Mouse (Mus musculus): ENCODE measurements at regions not wholly inside any gene's neighbourhood (a gene's known extent, or its start where the extent isn't known, plus 50 kb on each side); places are given as distances from the start of the nearest gene placed in this dataset.

GRCm38 (mm10) chr15:61142851-61143250, 220.0 kb upstream of the A1bg start:
- Histone ChIP-seq H3K36me3 (replicated peaks; ENCODE audit: control insufficient read depth, insufficient read depth, low read length) (no peaks in the 10 kb centered on the region), H3K4me2 (ENCODE audit: low read depth, low read length) (no peak overlapping the region), H3K27me3 (ENCODE audit: control insufficient read depth, insufficient read depth, low read length) (no peaks in the 10 kb centered on the region), H3K4me3 (ENCODE audit: low read depth, low read length) (no peak overlapping the region), H3K9ac (replicated peaks; ENCODE audit: low read depth, low read length) (no peak overlapping the region), H3K9me3 (replicated peaks; ENCODE audit: control insufficient read depth, low read length) (no peaks in the 10 kb centered on the region), H3K4me1 (ENCODE audit: control insufficient read depth, insufficient read depth) (no peaks in the 10 kb centered on the region), H3K27ac (ENCODE audit: low read depth) (no peak overlapping the region)
- ATAC-seq (ENCODE audit: insufficient read depth, low read depth), result no peak
- TF ChIP-seq EP300 (IDR thresholded peaks at IDR 0.05; ENCODE audit: low read depth) (no peak), CTCF (IDR thresholded peaks at IDR 0.05; ENCODE audit: low read depth) (no peak)
- no peak for DNase-seq (ENCODE audit: low spot score)
- WGBS, result 76% methylated on average over 3 of the region's 3 CpGs

- H3K4me2 ChIP-seq (ENCODE audit: low read depth, low read length), result no peak overlapping the region
- no peak overlapping the region for H3K4me3 ChIP-seq (ENCODE audit: low read depth, low read length)
- H3K27ac ChIP-seq (ENCODE audit: low read depth), result no peak overlapping the region
- no peaks in the 10 kb centered on the region for H3K4me1 ChIP-seq (ENCODE audit: control insufficient read depth, insufficient read depth)
- no peaks in the 10 kb centered on the region for H3K9me3 ChIP-seq (replicated peaks; ENCODE audit: control insufficient read depth, low read length)
- H3K36me3 ChIP-seq (replicated peaks; ENCODE audit: control insufficient read depth, insufficient read depth, low read length), result no peaks in the 10 kb centered on the region
- TF ChIP-seq CTCF (IDR thresholded peaks at IDR 0.05; ENCODE audit: low read depth) (no peak), EP300 (IDR thresholded peaks at IDR 0.05; ENCODE audit: low read depth) (no peak)
- 57% methylated on average over 5 of the region's 5 CpGs for WGBS
- ATAC-seq (ENCODE audit: insufficient read depth, low read depth) (no peak), DNase-seq (ENCODE audit: low spot score) (no peak)
- no peaks in the 10 kb centered on the region for H3K27me3 ChIP-seq (ENCODE audit: control insufficient read depth, insufficient read depth, low read length)
- no peak overlapping the region for H3K9ac ChIP-seq (replicated peaks; ENCODE audit: low read depth, low read length)
These were observed 216.3 kb upstream of the A1bg start for GRCm38 (mm10) chr15:61139151-61139550.

GRCm38 (mm10) chr15:61136781-61137180, 214.0 kb upstream of the A1bg start:
- WGBS, result 69% methylated on average over 2 of the region's 2 CpGs
- no peak for TF ChIP-seq EP300 (IDR thresholded peaks at IDR 0.05; ENCODE audit: low read depth)
- no peak for TF ChIP-seq CTCF (IDR thresholded peaks at IDR 0.05; ENCODE audit: low read depth)

GRCm38 (mm10) chr15:61133316-61133715, 210.5 kb upstream of the A1bg start:
- no peaks in the 10 kb centered on the region for H3K36me3 ChIP-seq (replicated peaks; ENCODE audit: control insufficient read depth, insufficient read depth, low read length)
- H3K9ac ChIP-seq (replicated peaks; ENCODE audit: low read depth, low read length), result no peak overlapping the region
- no peaks in the 10 kb centered on the region for H3K27me3 ChIP-seq (ENCODE audit: control insufficient read depth, insufficient read depth, low read length)
- 48% methylated on average over 1 of the region's 1 CpGs for WGBS
- H3K9me3 ChIP-seq (replicated peaks; ENCODE audit: control insufficient read depth, low read length), result no peaks in the 10 kb centered on the region
- no peak overlapping the region for H3K4me3 ChIP-seq (ENCODE audit: low read depth, low read length)
- DNase-seq (ENCODE audit: low spot score) (no peak), ATAC-seq (ENCODE audit: insufficient read depth, low read depth) (no peak)
- no peaks in the 10 kb centered on the region for H3K4me1 ChIP-seq (ENCODE audit: control insufficient read depth, insufficient read depth)
- H3K4me2 ChIP-seq (ENCODE audit: low read depth, low read length), result no peak overlapping the region
- TF ChIP-seq CTCF (IDR thresholded peaks at IDR 0.05; ENCODE audit: low read depth) (no peak), EP300 (IDR thresholded peaks at IDR 0.05; ENCODE audit: low read depth) (no peak)
- no peak overlapping the region for H3K27ac ChIP-seq (ENCODE audit: low read depth)

More at GRCm38 (mm10) chr15:61136781-61137180, 214.0 kb upstream of the A1bg start:
- Histone ChIP-seq H3K27me3 (ENCODE audit: control insufficient read depth, insufficient read depth, low read length) (no peaks in the 10 kb centered on the region), H3K9ac (replicated peaks; ENCODE audit: low read depth, low read length) (no peak overlapping the region), H3K36me3 (replicated peaks; ENCODE audit: control insufficient read depth, insufficient read depth, low read length) (no peaks in the 10 kb centered on the region), H3K27ac (ENCODE audit: low read depth) (no peak overlapping the region), H3K4me3 (ENCODE audit: low read depth, low read length) (no peak overlapping the region), H3K4me2 (ENCODE audit: low read depth, low read length) (no peak overlapping the region), H3K9me3 (replicated peaks; ENCODE audit: control insufficient read depth, low read length) (no peaks in the 10 kb centered on the region), H3K4me1 (ENCODE audit: control insufficient read depth, insufficient read depth) (no peaks in the 10 kb centered on the region)
- no peak for DNase-seq (ENCODE audit: low spot score)
- ATAC-seq (ENCODE audit: insufficient read depth, low read depth), result no peak

GRCm38 (mm10) chr15:61127971-61128370, 205.2 kb upstream of the A1bg start:
- Histone ChIP-seq H3K27ac (ENCODE audit: low read depth) (no peak overlapping the region), H3K36me3 (replicated peaks; ENCODE audit: control insufficient read depth, insufficient read depth, low read length) (no peaks in the 10 kb centered on the region), H3K4me3 (ENCODE audit: low read depth, low read length) (no peak overlapping the region), H3K9ac (replicated peaks; ENCODE audit: low read depth, low read length) (no peak overlapping the region), H3K9me3 (replicated peaks; ENCODE audit: control insufficient read depth, low read length) (no peaks in the 10 kb centered on the region), H3K4me1 (ENCODE audit: control insufficient read depth, insufficient read depth) (no peaks in the 10 kb centered on the region), H3K27me3 (ENCODE audit: control insufficient read depth, insufficient read depth, low read length) (no peaks in the 10 kb centered on the region), H3K4me2 (ENCODE audit: low read depth, low read length) (no peak overlapping the region)
- ATAC-seq (ENCODE audit: insufficient read depth, low read depth) (no peak), DNase-seq (ENCODE audit: low spot score) (no peak)
- 72% methylated on average over 2 of the region's 2 CpGs for WGBS
- TF ChIP-seq CTCF (IDR thresholded peaks at IDR 0.05; ENCODE audit: low read depth) (no peak), EP300 (IDR thresholded peaks at IDR 0.05; ENCODE audit: low read depth) (no peak)

GRCm38 (mm10) chr15:61127130-61127529, 204.3 kb upstream of the A1bg start:
- TF ChIP-seq CTCF (IDR thresholded peaks at IDR 0.05; ENCODE audit: low read depth), result no peak
- TF ChIP-seq EP300 (IDR thresholded peaks at IDR 0.05; ENCODE audit: low read depth), result no peak
- ATAC-seq (ENCODE audit: insufficient read depth, low read depth), result no peak
- Histone ChIP-seq H3K27me3 (ENCODE audit: control insufficient read depth, insufficient read depth, low read length) (no peaks in the 10 kb centered on the region), H3K4me3 (ENCODE audit: low read depth, low read length) (no peak overlapping the region), H3K27ac (ENCODE audit: low read depth) (no peak overlapping the region), H3K4me1 (ENCODE audit: control insufficient read depth, insufficient read depth) (no peaks in the 10 kb centered on the region), H3K9me3 (replicated peaks; ENCODE audit: control insufficient read depth, low read length) (no peaks in the 10 kb centered on the region), H3K36me3 (replicated peaks; ENCODE audit: control insufficient read depth, insufficient read depth, low read length) (no peaks in the 10 kb centered on the region), H3K4me2 (ENCODE audit: low read depth, low read length) (no peak overlapping the region), H3K9ac (replicated peaks; ENCODE audit: low read depth, low read length) (no peak overlapping the region)
- no peak for DNase-seq (ENCODE audit: low spot score)

All from heart, postnatal 0 days (tissue).